Mouse (Mus musculus) cerebellum, adult 11-12 months (tissue): ENCODE measurements around the gene Dmrt3.

Experiments used
- DNase-seq: peaks from one replicate; pipeline ENCODE4 v3.0.0; 2022

Gene Dmrt3

DNA sequence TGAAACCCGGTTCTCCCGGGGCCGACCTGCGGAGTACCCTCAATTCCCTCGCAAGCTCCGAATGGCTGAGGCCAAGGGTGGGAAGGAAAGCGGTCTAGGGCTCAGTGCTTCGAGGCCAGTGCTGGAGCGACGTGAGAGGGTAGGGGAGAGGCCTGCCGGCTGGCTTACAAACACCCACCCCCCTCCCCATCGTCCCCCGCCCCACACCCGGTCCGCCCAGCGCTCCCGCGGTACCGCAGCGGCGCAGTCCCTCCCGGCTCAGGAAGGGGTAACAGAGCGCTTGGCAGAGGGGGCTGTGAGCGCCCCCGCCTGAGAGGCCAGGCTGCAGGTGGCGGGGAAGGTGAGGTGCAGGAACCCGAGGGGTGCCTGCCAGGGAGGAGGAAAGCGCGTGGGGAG lies at the start of gene Dmrt3:
TSS of gene Dmrt3 (plus strand) at position 287 of the 396 bp plus-strand sequence.
- DNase-seq, result no peak

DNA sequence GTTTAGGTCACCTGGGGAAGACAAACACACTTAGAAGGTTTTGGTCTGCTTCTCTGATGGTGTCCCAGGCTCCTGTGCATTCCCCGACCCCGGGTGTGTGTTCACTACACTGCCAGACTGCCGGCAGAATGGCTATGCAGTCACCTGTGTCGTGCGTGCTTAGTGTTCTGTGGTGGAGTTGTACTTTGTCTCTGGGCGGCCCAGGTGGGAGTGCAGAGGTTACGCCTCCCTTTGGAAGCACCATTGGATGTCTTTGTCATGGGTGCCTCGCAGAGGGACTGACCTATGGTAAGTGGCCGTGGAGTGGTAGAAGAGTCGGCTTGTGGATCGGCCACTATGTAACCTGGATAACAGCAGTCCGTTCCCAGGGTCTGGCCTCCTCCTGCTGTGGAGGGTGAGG lies 45.7 kb upstream of the Dmrt3 start:
- no peak for DNase-seq

- no peak for DNase-seq
Observed at GRCm38 (mm10) chr19:25569778-25570177, 40.3 kb upstream of the Dmrt3 start.

GRCm38 (mm10) chr19:25574431-25574830 lies 35.7 kb upstream of the Dmrt3 start:
- no peak for DNase-seq

- no peak for DNase-seq
Observed at GRCm38 (mm10) chr19:25574981-25575814, 34.9 kb upstream of the Dmrt3 start.

GRCm38 (mm10) chr19:25578358-25578757 lies 31.7 kb upstream of the Dmrt3 start:
- no peak for DNase-seq

GRCm38 (mm10) chr19:25579440-25579839 lies 30.7 kb upstream of the Dmrt3 start:
- no peak for DNase-seq

DNA sequence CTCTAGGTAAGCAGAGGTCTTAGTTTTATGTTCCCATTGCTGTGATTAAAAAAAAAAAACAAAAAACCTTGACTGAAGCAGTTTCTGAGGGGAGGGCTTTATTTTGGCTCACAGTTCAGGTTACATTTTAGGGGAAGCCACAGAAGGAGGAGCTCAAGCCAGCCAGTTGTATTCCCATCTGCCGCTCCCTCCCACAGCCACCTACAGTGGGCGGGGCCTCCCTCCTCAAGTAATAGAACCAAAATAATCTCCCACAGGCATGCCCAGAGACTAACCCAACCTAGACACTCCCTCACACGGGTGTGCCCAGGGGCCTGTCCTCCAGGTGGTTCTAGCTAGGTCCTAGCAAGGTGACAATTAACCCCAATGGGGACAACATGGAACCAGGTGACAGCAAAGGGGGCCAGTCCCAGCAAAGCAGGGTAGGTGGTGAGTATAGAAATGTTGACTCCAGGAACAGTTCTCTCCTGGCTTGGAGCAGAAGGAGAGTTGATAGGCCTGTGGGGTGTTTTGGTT lies 12.3 kb upstream of the Dmrt3 start:
- no peak for DNase-seq

DNA sequence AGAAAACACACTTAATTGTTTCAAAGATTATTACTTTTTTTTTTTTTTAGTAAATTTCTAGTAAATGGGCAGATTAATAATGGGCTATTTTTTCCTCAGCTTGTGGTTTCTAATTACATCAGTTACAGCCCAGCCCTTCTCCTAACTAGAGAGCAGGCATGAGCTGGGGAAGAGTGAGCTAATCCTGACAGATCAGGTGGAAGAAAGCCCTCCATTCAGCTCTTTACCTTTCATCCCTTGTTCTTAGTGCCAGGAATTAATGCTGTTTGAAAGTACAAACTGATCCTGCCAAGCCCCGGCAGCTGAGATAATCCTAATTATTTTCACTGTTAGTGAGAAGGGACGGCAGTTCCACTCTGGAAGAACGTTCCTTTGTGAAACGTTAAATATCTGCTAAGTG lies 11.5 kb upstream of the Dmrt3 start:
- DNase-seq, result no peak

- no peak for DNase-seq
Observed at GRCm38 (mm10) chr19:25601966-25602365, 8.1 kb upstream of the Dmrt3 start.

- DNase-seq, result no peak
Observed at GRCm38 (mm10) chr19:25607461-25608205, 2.5 kb upstream of the Dmrt3 start.

DNA sequence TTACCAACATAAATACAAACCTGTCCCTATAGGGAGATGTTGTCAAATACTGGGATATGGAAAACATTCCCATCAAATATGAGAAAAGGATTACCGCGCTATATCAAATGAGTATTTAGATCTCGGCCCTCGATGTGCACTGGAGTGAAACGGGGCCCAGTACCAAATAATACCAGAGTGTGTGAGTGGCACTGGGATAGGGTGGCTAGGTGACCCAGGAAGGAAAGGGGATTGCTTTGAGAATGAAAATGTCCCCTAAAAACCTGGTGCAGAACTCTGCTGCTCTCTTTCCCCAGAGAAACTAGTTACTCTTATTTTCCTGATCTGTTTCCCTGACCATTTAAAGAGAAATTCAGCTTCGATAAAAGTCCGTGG lies 1.9 kb upstream of the Dmrt3 start:
- DNase-seq, result no peak

GRCm38 (mm10) chr19:25608961-25609850 lies 895 bp upstream of the Dmrt3 start:
- DNase-seq, result no peak

- DNase-seq, result no peak
Observed at GRCm38 (mm10) chr19:25610411-25611111, 460 bp downstream of the Dmrt3 start.

GRCm38 (mm10) chr19:25611116-25611515 lies 1.0 kb downstream of the Dmrt3 start:
- no peak for DNase-seq

- no peak for DNase-seq
Observed at GRCm38 (mm10) chr19:25611876-25612805, 2.0 kb downstream of the Dmrt3 start.

GRCm38 (mm10) chr19:25612806-25613295 lies 2.8 kb downstream of the Dmrt3 start:
- DNase-seq, result no peak

DNA sequence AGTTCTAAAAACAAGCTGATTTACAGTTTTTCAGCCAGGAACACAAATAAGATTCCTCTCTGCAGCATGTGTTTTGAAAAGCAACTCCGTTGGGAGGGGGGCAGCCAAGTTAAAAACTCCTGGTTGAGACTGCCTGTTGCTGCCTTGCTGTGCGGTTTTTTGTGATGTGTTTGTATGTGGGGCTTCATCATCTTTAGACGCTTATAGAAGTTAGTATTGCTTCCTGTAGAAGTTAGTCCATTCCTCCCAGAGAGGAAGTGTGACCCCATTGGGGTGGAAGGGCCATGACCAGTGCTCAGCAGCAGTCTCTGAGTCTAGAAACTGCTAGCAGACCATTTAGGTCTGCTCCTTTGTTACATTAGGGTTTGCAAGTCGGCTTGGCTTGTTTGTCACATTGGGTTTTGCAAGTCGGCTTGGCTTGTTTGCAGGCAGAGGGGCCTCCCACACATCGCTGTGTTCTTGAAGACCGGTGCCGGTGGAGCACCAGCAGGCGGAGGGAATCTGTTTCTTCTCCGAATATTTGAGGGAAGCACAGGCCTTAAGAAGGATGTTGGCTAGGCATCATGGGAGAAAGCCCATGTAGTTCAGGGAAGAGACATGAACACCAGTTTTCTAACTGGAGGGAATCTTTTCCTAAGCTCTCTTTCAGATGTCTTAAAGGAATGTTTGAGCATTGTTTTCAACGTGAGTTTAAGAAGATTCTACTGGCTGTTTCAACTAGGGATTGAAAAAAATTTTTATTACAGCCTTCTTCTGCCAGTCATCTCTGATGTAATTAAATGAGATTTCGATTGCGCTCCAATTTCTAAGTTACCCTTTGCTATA lies 3.6 kb downstream of the Dmrt3 start:
- DNase-seq, result no peak

DNA sequence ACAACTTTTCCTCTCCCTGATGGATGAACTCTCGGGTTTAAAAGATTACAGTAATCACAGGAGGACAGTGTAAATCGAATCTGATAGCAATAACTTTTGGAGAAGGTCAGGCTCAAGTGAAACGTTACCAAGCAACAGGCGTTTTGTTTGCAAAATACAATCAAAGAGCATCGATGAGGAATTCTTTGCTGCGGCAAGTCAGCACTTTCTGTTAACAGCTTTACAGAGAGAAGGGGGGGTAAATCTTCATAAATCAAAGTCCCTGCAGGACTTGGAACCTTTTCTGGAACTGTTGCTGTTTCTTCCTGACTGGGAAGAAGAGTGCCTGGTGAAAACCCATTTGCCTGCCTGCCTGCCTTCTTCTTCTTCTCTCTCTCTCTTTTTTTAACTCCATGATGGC lies 5.8 kb downstream of the Dmrt3 start:
- no peak for DNase-seq
